Mouse (Mus musculus): Measurements from ENCODE around the gene Zfp329.

DNA sequence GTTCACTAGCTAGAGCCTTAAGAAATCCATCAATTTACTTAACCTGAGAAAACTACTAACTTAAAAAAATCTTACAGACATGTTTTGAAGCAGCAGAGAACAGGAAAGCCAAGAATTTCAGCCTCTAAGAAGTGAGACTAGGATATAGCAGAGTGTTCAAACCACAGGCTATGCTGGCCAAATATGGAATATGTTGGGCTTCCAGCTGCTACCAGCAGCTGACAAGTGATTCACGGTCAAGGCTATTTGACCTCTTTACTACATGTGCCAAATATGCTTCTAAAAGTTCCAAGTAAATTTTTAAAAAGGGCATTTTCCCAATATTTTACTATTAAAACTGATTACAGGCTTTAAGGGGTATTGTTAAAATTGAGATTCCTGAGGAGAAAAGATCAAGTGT, 19.1 kb downstream of the Zfp329 start:
- TF ChIP-seq CTCF (IDR thresholded peaks at IDR 0.05; ENCODE audit: low read depth, low read length) (no peak), POLR2A (IDR thresholded peaks at IDR 0.05; ENCODE audit: borderline replicate concordance, low read depth, low read length) (no peak)
